Mouse (Mus musculus): ENCODE measurements around the gene Rnf10.

The Rnf10 gene

GRCm38 (mm10) chr5:115207244-115207643 is 65.5 kb downstream of the Rnf10 start:
- Histone ChIP-seq H3K4me3 (replicated peaks; ENCODE audit: low read length) (no peak overlapping the region), H3K27me3 (ENCODE audit: insufficient read depth, low read length) (peaks cover 22% of the 10 kb centered on the region), H3K36me3 (ENCODE audit: insufficient read depth, low read length) (no peaks in the 10 kb centered on the region), H3K9me3 (ENCODE audit: low read length) (no peaks in the 10 kb centered on the region), H3K4me1 (replicated peaks; ENCODE audit: low read depth, low read length) (peaks cover 59% of the 10 kb centered on the region)
- TF ChIP-seq CTCF (conservative IDR thresholded peaks at IDR 0.05; ENCODE audit: low read length) = peak; percentile 56
- no peak for TF ChIP-seq POU5F1 (IDR thresholded peaks at IDR 0.05; ENCODE audit: borderline replicate concordance, low read length)

GRCm38 (mm10) chr5:115204562-115205311 is 68.0 kb downstream of the Rnf10 start:
- peaks cover 22% of the 10 kb centered on the region for H3K27me3 ChIP-seq (ENCODE audit: insufficient read depth, low read length)
- H3K4me1 ChIP-seq (replicated peaks; ENCODE audit: low read depth, low read length) = peaks cover 60% of the 10 kb centered on the region
- H3K9me3 ChIP-seq (ENCODE audit: low read length) = no peaks in the 10 kb centered on the region
- H3K36me3 ChIP-seq (ENCODE audit: insufficient read depth, low read length) = no peaks in the 10 kb centered on the region
- H3K4me3 ChIP-seq (replicated peaks; ENCODE audit: low read length) = peak overlapping the region; percentile 69
- TF ChIP-seq CTCF (conservative IDR thresholded peaks at IDR 0.05; ENCODE audit: low read length) (no peak), POU5F1 (IDR thresholded peaks at IDR 0.05; ENCODE audit: borderline replicate concordance, low read length) (no peak), NANOG (IDR thresholded peaks at IDR 0.05; ENCODE audit: borderline replicate concordance, low read length) (no peak)

DNA sequence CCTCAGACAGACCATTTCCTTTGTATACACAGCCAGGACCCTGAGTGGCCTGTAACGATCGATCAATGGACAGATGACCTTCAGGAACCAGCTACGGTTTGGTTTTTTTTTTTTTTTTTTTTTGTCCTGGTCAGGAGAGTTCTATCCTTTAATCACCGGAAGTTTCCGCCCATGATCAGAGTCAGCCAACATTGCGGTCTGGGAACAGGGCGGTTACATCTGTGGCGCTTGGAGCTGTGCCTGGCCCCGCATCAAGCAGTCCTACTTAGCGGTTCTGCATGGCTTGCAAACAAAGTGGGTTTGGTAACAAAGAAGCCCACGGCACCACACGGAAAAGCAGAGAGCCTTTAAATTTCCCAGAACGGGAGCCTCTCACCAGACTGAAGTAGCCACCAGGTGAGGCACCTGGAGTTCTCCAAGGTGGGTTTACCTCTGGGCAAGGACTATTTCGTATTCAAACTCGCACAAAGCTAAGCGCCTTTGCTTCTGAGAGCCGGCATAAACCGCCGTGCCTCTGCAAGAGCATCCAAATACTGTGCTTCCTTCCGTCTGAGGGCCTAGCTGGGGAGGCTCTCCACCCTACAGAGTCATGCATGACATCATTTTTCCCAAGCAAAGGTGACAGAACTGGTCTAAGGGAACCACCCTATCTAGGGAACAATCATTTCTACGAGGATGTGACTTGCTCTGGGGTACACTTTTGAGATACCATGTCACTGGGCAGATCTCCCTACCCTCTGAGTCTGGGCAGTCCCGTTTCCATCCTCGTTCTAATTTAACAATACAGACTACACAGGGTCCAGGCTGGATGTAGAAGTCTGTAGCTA is 68.8 kb downstream of the Rnf10 start:
- H3K27me3 ChIP-seq (ENCODE audit: insufficient read depth, low read length) = peaks cover 22% of the 10 kb centered on the region
- TF ChIP-seq NANOG (IDR thresholded peaks at IDR 0.05; ENCODE audit: borderline replicate concordance, low read length) = peak; percentile 61; the same call in 1 of the 2 replicates
- no peak for TF ChIP-seq POU5F1 (IDR thresholded peaks at IDR 0.05; ENCODE audit: borderline replicate concordance, low read length)
- no peaks in the 10 kb centered on the region for H3K36me3 ChIP-seq (ENCODE audit: insufficient read depth, low read length)
- H3K4me1 ChIP-seq (replicated peaks; ENCODE audit: low read depth, low read length) = peaks cover 56% of the 10 kb centered on the region
- no peaks in the 10 kb centered on the region for H3K9me3 ChIP-seq (ENCODE audit: low read length)
- H3K4me3 ChIP-seq (replicated peaks; ENCODE audit: low read length) = peak overlapping the region; percentile 69

DNA sequence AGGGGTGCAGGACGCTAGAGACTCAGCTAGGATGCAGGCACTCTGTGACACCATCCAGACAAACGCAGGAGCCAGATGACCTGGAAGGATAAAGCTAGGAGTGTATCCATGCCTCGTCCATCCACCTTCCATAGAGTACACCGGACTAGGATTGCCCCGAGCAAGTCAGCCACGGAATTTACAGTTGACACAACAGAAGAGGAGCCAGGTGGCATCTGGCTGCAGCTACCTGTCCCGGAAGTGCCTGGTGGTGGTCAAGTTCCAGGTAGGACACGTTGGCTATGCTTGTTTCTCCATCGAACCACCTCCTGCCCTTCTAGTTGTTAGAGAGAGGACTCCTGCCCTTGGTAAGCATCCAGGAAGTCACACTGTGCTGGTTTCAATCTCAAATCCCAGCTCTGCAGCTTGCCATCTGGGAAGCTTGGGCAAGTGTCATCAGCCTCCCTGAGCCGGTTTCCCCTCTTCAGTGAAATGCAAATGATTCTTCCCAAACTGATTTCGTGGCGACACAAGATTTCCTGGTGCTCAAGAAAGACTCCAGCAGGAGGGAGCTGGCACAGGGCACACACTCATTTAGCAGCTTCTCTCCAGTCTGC is 78.0 kb downstream of the Rnf10 start:
- Histone ChIP-seq H3K9me3 (ENCODE audit: low read length) (no peaks in the 10 kb centered on the region), H3K27me3 (ENCODE audit: insufficient read depth, low read length) (peaks cover 48% of the 10 kb centered on the region), H3K36me3 (ENCODE audit: insufficient read depth, low read length) (no peaks in the 10 kb centered on the region), H3K4me1 (replicated peaks; ENCODE audit: low read depth, low read length) (peaks cover 61% of the 10 kb centered on the region), H3K4me3 (replicated peaks; ENCODE audit: low read length) (peak overlapping the region; percentile 84)
- TF ChIP-seq POU5F1 (IDR thresholded peaks at IDR 0.05; ENCODE audit: borderline replicate concordance, low read length) (no peak), CTCF (conservative IDR thresholded peaks at IDR 0.05; ENCODE audit: low read length) (no peak), NANOG (IDR thresholded peaks at IDR 0.05; ENCODE audit: borderline replicate concordance, low read length) (no peak)

DNA sequence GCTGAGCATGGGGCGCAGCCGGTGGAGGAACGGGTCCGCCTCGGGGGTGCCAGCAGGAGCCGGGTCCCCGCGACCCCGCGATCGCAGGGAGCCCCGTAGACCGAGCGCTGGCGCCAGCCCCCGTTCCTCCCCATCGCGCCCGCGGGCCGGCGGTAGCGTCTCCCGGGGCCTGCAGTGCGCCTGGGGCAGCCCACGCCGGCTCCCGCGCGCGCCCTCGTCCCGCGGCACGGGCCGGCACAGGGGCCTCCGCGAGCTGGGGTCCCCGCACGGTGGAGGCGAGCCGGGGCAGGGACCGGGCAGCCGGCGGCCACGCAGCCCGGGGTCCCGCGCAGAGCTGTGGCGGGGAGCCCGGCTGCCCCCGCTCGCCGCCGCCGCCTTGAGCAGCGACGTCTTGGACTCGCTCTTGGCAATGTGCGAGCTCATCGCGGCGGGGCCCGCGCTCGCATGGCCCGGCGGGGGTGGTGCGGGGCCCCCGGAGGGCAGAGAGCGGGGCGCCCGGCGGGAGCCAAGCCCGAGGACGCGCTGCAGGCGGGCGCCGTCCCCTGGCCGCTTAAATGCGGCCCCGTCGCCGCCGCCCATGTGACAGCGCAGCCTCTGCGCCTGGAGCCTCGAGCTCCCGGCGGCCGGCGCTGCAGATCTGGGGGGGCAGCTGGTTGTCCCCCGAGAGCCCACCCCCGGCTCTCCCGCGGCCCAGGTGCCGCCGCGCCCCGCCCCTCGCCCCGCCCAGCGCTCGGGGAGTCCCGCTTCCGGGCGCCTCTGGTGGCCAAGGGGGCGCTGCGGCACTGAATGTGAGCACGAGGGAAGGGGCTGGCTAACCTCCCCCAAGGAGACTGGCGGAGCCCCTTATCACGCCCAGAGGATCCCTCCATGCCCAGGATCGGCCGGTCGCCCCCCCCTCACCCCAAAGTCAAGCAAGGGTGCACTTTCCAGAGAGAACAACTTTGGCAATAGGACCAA is 78.8 kb downstream of the Rnf10 start, which contains the start of gene Cabp1:
Cabp1 (minus strand) TSS at position 713 of the 957 bp plus-strand sequence.
- Histone ChIP-seq H3K9me3 (ENCODE audit: low read length) (no peaks in the 10 kb centered on the region), H3K4me3 (replicated peaks; ENCODE audit: low read length) (peak within 1 kb of the TSS; percentile 84), H3K36me3 (ENCODE audit: insufficient read depth, low read length) (no peaks in the 10 kb centered on the region), H3K4me1 (replicated peaks; ENCODE audit: low read depth, low read length) (peaks cover 69% of the 10 kb centered on the region), H3K27me3 (ENCODE audit: insufficient read depth, low read length) (peaks cover 48% of the 10 kb centered on the region)
- no peak for TF ChIP-seq CTCF (conservative IDR thresholded peaks at IDR 0.05; ENCODE audit: low read length)
- TF ChIP-seq NANOG (IDR thresholded peaks at IDR 0.05; ENCODE audit: borderline replicate concordance, low read length) = no peak
- no peak for TF ChIP-seq POU5F1 (IDR thresholded peaks at IDR 0.05; ENCODE audit: borderline replicate concordance, low read length)

DNA sequence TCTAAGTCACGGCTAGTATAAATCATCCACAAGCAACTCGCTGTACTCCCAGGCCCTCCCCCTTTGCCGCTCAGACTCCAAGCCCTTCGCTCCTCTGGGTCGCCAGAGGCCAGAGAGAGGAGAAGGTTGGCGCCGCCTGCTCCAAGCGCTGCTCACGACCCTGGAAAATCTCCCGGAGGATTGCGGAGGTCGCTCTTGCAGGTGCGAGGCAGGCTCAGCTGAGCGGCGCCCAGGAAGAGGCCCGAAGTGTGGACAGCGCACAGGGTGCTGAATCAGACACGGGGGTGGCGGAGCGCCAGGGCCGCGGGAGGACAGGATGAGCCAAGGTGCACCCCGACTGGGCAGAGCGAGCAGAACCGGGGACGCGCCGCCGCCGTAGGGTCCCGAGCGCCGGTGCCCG is 79.5 kb downstream of the Rnf10 start:
- TF ChIP-seq NANOG (IDR thresholded peaks at IDR 0.05; ENCODE audit: borderline replicate concordance, low read length) (no peak), CTCF (conservative IDR thresholded peaks at IDR 0.05; ENCODE audit: low read length) (no peak), POU5F1 (IDR thresholded peaks at IDR 0.05; ENCODE audit: borderline replicate concordance, low read length) (no peak)
- Histone ChIP-seq H3K4me3 (replicated peaks; ENCODE audit: low read length) (peak overlapping the region; percentile 84), H3K4me1 (replicated peaks; ENCODE audit: low read depth, low read length) (peaks cover 70% of the 10 kb centered on the region), H3K27me3 (ENCODE audit: insufficient read depth, low read length) (peaks cover 48% of the 10 kb centered on the region), H3K36me3 (ENCODE audit: insufficient read depth, low read length) (no peaks in the 10 kb centered on the region), H3K9me3 (ENCODE audit: low read length) (no peaks in the 10 kb centered on the region)

GRCm38 (mm10) chr5:115192828-115193195 is 79.9 kb downstream of the Rnf10 start:
- peaks cover 69% of the 10 kb centered on the region for H3K4me1 ChIP-seq (replicated peaks; ENCODE audit: low read depth, low read length)
- peak overlapping the region; percentile 84 for H3K4me3 ChIP-seq (replicated peaks; ENCODE audit: low read length)
- no peaks in the 10 kb centered on the region for H3K36me3 ChIP-seq (ENCODE audit: insufficient read depth, low read length)
- H3K27me3 ChIP-seq (ENCODE audit: insufficient read depth, low read length) = peaks cover 48% of the 10 kb centered on the region
- no peak for TF ChIP-seq POU5F1 (IDR thresholded peaks at IDR 0.05; ENCODE audit: borderline replicate concordance, low read length)
- no peak for TF ChIP-seq NANOG (IDR thresholded peaks at IDR 0.05; ENCODE audit: borderline replicate concordance, low read length)
- TF ChIP-seq CTCF (conservative IDR thresholded peaks at IDR 0.05; ENCODE audit: low read length) = no peak
- no peaks in the 10 kb centered on the region for H3K9me3 ChIP-seq (ENCODE audit: low read length)
